Mouse (Mus musculus): ENCODE data around the gene Tesk2. TPM values are rescaled to one million over a fixed set of nuclear protein-coding genes. Genes with fewer than 3 reads are reported as not detected.

Gene Tesk2
- polyA plus RNA-seq, 1 experiment, result 21.9 TPM

DNA sequence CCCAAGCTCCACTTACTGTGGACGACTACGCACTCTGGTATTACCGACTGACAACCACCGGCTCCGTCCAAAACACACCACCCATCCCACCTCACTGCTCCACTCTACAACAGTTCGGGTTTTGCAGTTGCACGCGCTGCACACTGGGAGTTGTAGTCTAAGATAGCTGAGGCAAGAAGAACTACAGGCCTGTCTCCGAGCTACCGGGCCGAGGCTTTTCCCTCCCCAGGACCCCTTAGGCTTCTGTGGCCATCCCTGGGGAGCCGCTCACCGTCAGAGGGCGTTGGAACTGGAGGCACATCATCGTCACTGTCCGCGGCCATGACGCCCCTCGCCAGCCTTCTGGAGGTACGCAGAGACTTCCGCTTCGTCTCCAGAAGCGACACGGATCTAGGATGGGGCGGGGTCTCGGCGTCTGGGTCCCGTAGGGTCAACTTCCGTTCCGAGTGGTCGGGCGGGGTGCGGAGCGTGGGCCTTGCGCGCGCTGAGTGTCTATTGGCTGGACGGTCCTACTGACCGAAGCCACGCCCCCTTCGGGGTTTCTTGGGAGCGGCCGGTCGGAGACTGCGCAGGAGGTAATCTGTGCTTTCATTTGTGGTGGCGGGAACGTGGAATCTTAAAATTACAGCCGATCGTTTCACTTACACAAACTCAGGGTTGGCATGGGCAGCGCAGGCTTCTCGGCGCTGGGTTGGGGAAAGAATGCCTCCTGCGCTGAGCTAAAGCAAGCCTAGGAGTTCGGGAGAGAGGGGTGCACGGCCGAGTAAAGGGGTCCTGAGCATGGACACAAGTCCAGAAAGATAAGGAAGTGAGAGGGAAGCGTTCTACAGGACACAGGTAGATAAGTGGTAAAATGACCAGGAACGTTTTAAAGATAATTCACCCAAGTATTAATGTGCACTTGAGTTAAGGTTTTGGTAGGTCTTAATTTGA lies 86.7 kb downstream of the Tesk2 start, which contains the start of the genes Toe1 and Mutyh:
TSS of gene Toe1 (minus strand) at position 444 of the 933 bp plus-strand sequence.
TSS of gene Mutyh (plus strand) at position 527 of the 933 bp plus-strand sequence.
- H3K27me3 ChIP-seq (ENCODE audit: control insufficient read depth, insufficient read depth, low read length, poor library complexity, severe bottlenecking), result no peaks in the 10 kb centered on the region
- no peaks in the 10 kb centered on the region for H3K9me3 ChIP-seq (replicated peaks; ENCODE audit: control insufficient read depth, insufficient read depth, low read length, poor library complexity, severe bottlenecking)
- H3K4me3 ChIP-seq (ENCODE audit: low read depth, low read length), result peak within 1 kb of the TSS; percentile 99
- peak within 1 kb of the TSS; percentile 40; the same call in 1 of the 2 replicates for H3K27ac ChIP-seq (ENCODE audit: insufficient read depth, low read length)
- H3K4me1 ChIP-seq (ENCODE audit: control insufficient read depth, insufficient read depth, low read length), result peaks cover 2% of the 10 kb centered on the region
- peaks cover 26% of the 10 kb centered on the region for H3K36me3 ChIP-seq (ENCODE audit: control insufficient read depth, insufficient read depth, low read length, poor library complexity, severe bottlenecking)
- peak within 1 kb of the TSS; percentile 89 for H3K9ac ChIP-seq (ENCODE audit: low read depth, poor library complexity, severe bottlenecking)
- TF ChIP-seq POLR2A (IDR thresholded peaks at IDR 0.05; ENCODE audit: insufficient read depth, low read length) (peak; percentile 42), CTCF (IDR thresholded peaks at IDR 0.05; ENCODE audit: low read depth, low read length) (no peak), EP300 (IDR thresholded peaks at IDR 0.05; ENCODE audit: insufficient read depth, low read depth, low read length) (no peak)

DNA sequence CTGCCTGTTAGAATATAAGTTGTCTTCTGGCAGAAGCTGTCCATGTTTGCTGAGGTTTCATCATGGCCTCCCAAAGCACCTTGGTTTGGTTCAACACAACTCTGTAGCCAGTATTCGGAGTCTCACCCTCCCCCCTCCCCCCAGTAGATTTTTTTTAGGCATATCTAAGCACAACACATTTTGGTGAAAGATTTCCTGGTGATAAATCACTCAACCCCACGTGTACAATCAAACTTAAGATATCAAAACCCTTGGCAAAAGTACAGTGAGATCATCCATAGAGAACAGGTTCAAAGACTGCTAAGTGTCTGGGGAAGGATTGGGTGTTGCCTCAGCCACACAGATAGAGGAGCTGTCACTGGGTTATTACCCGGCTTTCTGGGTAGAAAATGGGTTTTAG lies 90.3 kb downstream of the Tesk2 start:
- Histone ChIP-seq H3K4me1 (ENCODE audit: control insufficient read depth, insufficient read depth, low read length) (peaks cover 2% of the 10 kb centered on the region), H3K9ac (ENCODE audit: low read depth, poor library complexity, severe bottlenecking) (no peak overlapping the region), H3K36me3 (ENCODE audit: control insufficient read depth, insufficient read depth, low read length, poor library complexity, severe bottlenecking) (0 out of 2 replicates have a peak, but pooled peaks cover 5% of the 10 kb centered on the region), H3K9me3 (replicated peaks; ENCODE audit: control insufficient read depth, insufficient read depth, low read length, poor library complexity, severe bottlenecking) (no peaks in the 10 kb centered on the region), H3K4me3 (ENCODE audit: low read depth, low read length) (no peak overlapping the region), H3K27me3 (ENCODE audit: control insufficient read depth, insufficient read depth, low read length, poor library complexity, severe bottlenecking) (no peaks in the 10 kb centered on the region), H3K27ac (ENCODE audit: insufficient read depth, low read length) (no peak overlapping the region)
- no peak for TF ChIP-seq CTCF (IDR thresholded peaks at IDR 0.05; ENCODE audit: low read depth, low read length)
- TF ChIP-seq POLR2A (IDR thresholded peaks at IDR 0.05; ENCODE audit: insufficient read depth, low read length), result no peak
- TF ChIP-seq EP300 (IDR thresholded peaks at IDR 0.05; ENCODE audit: insufficient read depth, low read depth, low read length), result no peak

DNA sequence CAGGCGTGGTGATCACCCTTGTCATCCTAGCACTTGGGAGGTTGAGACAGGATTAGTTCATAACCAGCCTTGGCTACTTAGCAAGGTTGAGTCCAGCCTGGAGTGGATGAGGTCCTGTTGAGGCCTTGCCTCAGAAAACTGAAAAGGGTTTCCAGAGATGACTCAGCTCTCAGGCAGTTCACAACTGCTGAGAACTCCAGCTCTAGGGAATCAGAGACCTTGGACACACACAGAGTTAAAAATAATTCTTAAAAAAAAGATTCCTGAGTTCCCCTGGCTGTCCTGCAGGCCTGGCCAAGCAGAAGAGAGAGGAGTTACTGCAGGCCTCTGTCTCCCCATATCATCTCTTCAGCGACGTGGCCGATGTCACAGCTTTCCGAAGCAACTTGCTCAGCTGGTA lies 94.5 kb downstream of the Tesk2 start:
- no peak overlapping the region for H3K9ac ChIP-seq (ENCODE audit: low read depth, poor library complexity, severe bottlenecking)
- H3K27me3 ChIP-seq (ENCODE audit: control insufficient read depth, insufficient read depth, low read length, poor library complexity, severe bottlenecking), result no peaks in the 10 kb centered on the region
- no peaks in the 10 kb centered on the region for H3K4me1 ChIP-seq (ENCODE audit: control insufficient read depth, insufficient read depth, low read length)
- no peak overlapping the region for H3K4me3 ChIP-seq (ENCODE audit: low read depth, low read length)
- H3K9me3 ChIP-seq (replicated peaks; ENCODE audit: control insufficient read depth, insufficient read depth, low read length, poor library complexity, severe bottlenecking), result no peaks in the 10 kb centered on the region
- TF ChIP-seq POLR2A (IDR thresholded peaks at IDR 0.05; ENCODE audit: insufficient read depth, low read length) (no peak), CTCF (IDR thresholded peaks at IDR 0.05; ENCODE audit: low read depth, low read length) (no peak), EP300 (IDR thresholded peaks at IDR 0.05; ENCODE audit: insufficient read depth, low read depth, low read length) (no peak)
- H3K36me3 ChIP-seq (ENCODE audit: control insufficient read depth, insufficient read depth, low read length, poor library complexity, severe bottlenecking), result peaks cover 5% of the 10 kb centered on the region
- no peak overlapping the region for H3K27ac ChIP-seq (ENCODE audit: insufficient read depth, low read length)

DNA sequence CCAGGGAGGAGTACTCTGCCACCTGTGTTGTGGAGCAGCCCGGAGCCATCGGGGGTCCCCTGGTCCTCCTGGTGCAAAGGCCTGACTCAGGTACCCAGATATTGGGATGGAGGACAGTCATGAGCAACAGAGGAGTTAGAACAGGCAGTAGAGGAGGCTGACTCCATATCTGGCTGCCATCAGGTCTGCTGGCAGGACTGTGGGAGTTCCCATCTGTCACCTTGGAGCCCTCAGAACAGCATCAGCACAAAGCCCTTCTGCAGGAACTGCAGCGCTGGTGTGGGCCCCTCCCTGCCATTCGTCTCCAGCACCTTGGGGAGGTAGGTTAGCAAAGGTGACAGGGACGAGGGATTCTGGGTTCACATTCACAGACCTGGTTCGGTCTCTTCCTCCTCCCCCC lies 96.7 kb downstream of the Tesk2 start:
- H3K27me3 ChIP-seq (ENCODE audit: control insufficient read depth, insufficient read depth, low read length, poor library complexity, severe bottlenecking), result no peaks in the 10 kb centered on the region
- no peak for TF ChIP-seq CTCF (IDR thresholded peaks at IDR 0.05; ENCODE audit: low read depth, low read length)
- no peak for TF ChIP-seq EP300 (IDR thresholded peaks at IDR 0.05; ENCODE audit: insufficient read depth, low read depth, low read length)
- no peaks in the 10 kb centered on the region for H3K9me3 ChIP-seq (replicated peaks; ENCODE audit: control insufficient read depth, insufficient read depth, low read length, poor library complexity, severe bottlenecking)
- H3K27ac ChIP-seq (ENCODE audit: insufficient read depth, low read length), result no peak overlapping the region
- H3K4me3 ChIP-seq (ENCODE audit: low read depth, low read length), result no peak overlapping the region
- H3K9ac ChIP-seq (ENCODE audit: low read depth, poor library complexity, severe bottlenecking), result no peak overlapping the region
- H3K36me3 ChIP-seq (ENCODE audit: control insufficient read depth, insufficient read depth, low read length, poor library complexity, severe bottlenecking), result peaks cover 5% of the 10 kb centered on the region
- no peaks in the 10 kb centered on the region for H3K4me1 ChIP-seq (ENCODE audit: control insufficient read depth, insufficient read depth, low read length)

DNA sequence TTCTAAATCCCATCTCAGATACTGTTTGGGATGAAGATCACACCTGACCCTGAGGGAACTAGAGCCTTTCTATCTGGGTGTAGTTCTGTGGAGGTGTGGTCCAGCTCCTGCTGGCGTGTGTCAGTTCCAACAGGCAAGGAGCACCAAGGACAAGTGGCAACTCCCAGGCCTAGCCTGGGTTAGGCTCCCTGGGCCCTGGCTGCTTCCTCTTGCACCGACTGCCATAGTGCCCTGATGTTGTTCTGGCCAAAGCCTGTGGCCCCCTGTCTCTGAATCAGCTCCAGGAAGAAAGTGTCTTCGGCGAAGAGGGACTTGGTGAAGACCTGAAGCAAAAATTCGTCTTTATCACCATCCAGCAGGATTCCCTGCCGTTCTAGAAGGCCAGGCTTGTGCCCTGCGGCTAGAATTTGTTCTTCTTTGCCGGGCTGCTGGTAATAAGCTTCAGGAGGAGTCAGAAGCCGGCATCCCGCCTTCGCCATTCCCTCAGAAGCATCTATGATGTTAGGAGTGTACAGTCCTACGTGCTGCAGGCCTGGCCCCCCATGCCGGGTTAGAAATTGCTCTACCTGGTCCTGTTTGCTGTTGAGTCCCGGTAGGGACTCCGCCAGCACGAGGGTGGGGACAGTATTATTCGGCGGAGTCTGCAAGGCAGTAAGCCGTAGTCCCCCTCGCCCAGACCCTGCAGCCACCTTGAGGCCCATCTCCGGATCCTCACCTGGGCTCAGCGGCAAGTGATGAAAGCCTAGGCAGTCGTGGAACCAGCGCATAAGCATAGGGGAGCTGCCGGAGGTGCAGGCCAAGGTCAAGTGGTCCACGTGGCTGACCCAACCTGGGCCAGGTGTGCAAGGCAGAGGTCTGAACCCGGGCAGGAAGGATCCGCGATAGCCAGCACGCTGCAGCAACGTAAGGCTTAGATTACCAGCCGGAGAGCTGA lies 99.5 kb downstream of the Tesk2 start:
- 0 out of 2 replicates have a peak, but pooled peaks have one; percentile 8 for TF ChIP-seq EP300 (IDR thresholded peaks at IDR 0.05; ENCODE audit: insufficient read depth, low read depth, low read length)
- no peak for TF ChIP-seq CTCF (IDR thresholded peaks at IDR 0.05; ENCODE audit: low read depth, low read length)
- TF ChIP-seq POLR2A (IDR thresholded peaks at IDR 0.05; ENCODE audit: insufficient read depth, low read length), result no peak
- Histone ChIP-seq H3K36me3 (ENCODE audit: control insufficient read depth, insufficient read depth, low read length, poor library complexity, severe bottlenecking) (peaks cover 4% of the 10 kb centered on the region), H3K9me3 (replicated peaks; ENCODE audit: control insufficient read depth, insufficient read depth, low read length, poor library complexity, severe bottlenecking) (no peaks in the 10 kb centered on the region), H3K27ac (ENCODE audit: insufficient read depth, low read length) (no peak overlapping the region), H3K9ac (ENCODE audit: low read depth, poor library complexity, severe bottlenecking) (peak overlapping the region; percentile 45), H3K4me3 (ENCODE audit: low read depth, low read length) (peak overlapping the region; percentile 60), H3K27me3 (ENCODE audit: control insufficient read depth, insufficient read depth, low read length, poor library complexity, severe bottlenecking) (no peaks in the 10 kb centered on the region), H3K4me1 (ENCODE audit: control insufficient read depth, insufficient read depth, low read length) (peaks cover 3% of the 10 kb centered on the region)
